Mouse (Mus musculus) cerebellum, adult 18-20 months (tissue): ENCODE results near the gene Gsk3a.

Experiments
- DNase-seq, 2 experiments: peaks; one replicate each; pipeline ENCODE4 v3.0.0; 2021

Gene Gsk3a

DNA sequence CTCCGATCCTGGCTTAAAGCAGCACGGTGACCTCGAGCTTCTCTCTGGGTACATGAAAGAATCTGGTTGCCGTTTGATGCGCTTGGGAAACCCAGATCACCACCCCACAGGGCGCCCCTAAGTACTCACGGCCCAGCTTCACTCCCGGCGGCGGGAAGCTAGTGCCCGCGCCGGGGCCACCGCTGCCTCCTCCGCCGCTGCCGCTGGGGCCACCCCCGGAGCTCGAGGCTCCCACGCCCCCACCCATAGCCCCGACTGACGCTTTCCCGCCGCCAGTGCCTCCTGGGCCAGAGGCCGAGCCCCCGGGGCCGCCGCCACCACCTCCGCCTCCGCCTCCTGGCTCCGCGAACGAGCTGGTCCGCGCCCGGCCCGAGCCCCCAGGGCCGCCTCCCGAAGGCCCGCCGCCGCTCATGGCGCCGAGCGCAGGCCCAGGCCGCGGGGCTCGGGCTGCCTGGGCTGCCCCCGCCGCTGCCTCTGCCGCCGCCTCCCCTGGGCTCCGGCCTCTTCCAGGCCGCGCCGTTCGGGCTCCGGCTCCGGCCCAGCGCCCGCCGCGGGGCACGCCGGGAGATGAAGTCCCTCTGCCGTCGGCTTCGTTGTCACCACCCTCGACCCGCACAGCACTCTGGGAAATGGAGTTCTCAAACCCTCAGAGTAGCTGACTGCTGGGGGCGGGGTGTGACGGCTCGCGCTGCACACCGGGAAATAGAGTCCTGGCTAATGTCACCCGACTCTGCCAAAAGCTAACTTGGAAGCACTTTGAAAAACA lies at the start of gene Gsk3a:
Gsk3a (minus strand) TSS at position 603 of the 766 bp plus-strand sequence.
- peak; percentile 98 to 100 for DNase-seq

DNA sequence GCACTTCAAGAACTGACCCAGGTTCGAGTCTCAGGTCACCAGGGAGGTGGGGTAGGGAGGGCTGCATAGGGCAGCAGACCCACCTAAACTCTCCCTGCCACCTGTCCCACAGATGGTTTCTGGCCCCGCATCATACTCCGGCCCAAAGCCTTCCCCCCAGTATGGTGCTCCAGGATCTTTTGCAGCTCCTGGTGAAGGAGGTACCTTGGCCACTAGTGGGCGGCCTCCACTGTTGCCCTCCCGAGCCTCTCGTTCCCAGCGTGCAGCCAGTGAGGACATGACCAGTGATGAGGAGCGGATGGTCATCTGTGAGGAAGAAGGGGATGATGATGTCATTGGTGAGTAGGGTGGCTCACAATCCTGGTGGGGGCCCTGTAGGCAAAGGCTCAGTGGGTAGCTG lies 49.3 kb upstream of the Gsk3a start:
- DNase-seq: no peak

DNA sequence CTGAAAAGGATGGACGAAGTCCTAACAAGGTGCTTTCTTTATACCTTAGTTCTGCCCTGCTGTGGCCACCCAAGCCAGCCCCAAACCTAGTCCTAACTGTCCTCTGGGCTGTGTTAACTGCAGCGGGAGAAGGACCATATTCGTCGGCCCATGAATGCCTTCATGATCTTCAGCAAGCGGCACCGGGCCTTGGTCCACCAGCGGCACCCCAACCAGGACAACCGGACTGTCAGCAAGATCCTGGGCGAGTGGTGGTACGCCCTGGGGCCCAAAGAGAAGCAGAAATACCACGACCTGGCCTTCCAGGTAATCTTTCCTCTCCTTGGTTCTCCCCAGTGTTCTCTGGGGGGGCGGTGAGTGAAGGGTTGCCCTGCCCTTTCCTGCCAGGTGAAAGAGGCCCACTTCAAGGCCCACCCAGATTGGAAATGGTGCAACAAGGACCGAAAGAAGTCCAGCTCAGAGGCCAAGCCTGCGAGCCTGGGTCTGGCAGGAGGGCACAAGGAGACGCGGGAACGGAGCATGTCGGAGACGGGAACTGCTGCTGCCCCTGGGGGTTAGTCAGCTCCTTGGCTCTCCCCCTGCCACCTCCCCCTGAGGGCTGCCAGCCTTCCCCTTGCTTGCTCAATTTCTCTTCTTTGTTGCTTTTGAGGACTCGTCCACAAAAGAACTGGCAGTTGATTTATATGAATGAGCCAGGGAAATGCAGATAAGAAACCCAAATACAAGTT lies 48.0 kb upstream of the Gsk3a start:
- DNase-seq: no peak

DNA sequence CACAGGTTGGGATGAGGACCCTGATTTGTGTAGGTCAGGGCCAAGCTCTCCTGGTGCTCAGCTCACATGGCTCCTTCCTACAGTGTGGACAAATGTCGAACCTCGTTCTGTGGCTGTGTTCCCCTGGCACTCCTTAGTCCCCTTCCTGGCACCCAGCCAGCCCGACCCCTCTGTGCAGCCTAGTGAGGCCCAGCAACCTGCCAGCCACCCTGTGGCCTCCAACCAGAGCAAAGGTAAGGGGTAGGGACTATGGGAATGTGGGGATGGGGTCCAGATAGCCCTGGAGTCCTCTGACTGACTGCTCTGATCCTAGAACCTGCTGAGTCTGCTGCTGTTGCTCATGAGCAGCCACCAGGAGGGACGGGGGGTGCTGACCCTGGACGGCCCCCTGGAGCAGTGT lies 47.1 kb upstream of the Gsk3a start:
- DNase-seq: peak in 1 of 2 experiments; percentile 39

DNA sequence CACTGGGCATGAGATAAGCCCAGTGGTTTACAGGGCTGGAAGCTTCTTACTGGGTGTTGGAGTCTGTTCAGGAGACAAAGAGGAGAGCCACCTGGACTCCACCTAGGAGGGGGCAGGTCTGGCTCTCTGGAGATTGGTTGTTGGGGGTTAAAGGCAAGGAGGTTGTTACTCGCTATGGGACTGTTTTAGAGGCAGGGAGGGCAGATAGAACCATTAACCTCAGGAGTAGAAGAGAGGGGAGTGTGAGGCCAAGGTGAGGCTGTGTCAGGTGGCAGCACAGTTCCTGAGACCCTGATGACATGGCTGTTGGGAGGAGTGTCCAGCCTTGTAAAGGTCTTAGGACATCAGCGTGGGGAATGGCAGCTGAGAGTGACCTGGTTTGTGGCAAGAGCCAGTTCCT lies 46.5 kb upstream of the Gsk3a start:
- peak in 1 of 2 experiments; percentile 26 for DNase-seq

DNA sequence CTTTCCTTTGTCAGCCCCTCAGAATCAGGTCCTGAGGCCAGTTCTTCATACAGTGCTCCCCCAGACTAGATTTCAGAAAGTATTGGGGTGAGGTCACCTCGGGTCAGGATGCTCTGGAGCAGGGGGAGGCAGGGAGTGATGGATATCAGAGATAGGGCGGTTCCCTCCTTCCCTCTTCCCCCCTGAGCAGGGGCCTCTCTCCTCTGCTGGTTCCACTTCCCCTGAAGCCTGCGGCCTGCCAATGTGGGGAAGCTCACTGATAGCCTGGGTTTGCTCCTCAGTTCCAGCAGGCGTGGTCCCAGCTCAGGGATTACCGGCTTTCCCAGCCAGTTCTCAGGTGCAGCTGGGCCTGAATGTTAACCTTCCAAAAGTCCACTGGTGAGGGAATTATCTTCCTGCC lies 46.0 kb upstream of the Gsk3a start:
- no peak for DNase-seq

DNA sequence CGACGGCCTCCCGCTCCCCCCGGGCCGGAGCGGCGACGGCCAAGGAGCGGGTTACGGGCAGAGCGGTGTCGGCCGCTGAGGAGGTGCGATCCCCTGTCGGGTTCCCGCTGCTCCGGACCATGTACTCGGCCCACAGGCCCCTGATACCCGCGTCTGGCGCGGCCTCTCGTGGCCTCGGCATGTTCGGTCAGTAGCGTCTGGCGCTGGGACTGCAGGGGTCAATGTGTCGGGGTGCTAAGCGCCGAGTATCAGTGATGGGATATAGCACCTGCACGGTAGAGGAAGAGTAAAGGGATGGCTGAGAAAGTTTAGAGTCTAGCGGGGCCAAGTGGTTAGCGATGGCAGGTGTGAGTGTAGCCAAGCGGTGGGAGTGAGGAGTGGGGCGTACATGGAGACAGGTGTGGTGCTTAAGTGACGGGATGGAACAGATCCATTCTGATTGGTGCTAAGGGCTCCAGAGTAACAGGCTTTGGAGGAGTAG lies 45.1 kb upstream of the Gsk3a start:
- DNase-seq: peak in 1 of 2 experiments; percentile 55

DNA sequence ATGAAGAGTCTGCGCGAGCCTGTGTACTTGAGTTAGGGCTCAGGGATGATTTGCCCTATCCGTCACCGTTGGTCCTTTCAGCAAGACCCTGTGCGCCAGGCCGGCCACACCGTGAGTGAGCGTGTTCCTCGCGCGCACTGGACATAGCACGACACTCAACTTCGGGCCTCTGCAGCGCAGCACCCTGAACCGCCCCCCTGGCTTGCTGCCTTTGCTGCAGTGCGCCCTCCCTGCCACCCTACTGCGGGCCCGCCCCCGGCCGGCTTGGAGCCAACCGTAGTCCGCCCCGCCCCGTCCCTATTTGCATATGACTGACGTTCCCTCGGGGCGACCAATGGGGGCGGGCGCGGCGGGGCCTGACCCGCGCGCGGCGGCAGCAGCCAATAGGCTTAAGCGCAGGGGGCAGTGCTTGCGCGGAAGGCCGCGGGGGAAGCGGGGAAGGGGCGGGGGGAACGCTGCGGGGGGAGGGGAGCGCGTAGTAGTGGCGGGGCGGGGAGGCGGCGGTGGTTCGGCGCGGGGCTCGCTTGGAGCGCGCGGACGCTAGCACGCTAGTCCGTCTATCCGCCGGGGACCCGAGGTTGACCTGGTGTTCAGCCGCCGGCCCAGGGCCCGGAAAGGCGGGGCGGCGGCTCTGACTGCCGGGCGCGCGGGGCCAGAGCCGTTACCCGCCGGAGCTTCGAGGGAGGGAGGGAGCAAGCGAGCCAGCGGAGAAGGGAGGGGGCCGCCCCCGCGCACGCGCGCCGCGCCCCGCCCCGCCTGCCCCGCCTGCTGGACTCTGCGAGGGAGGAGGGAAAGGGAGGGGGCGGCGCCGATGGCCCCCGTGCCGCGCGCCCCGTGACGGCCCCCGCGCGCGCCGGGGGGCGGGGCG lies 44.3 kb upstream of the Gsk3a start:
- DNase-seq: peak; percentile 95 to 97

DNA sequence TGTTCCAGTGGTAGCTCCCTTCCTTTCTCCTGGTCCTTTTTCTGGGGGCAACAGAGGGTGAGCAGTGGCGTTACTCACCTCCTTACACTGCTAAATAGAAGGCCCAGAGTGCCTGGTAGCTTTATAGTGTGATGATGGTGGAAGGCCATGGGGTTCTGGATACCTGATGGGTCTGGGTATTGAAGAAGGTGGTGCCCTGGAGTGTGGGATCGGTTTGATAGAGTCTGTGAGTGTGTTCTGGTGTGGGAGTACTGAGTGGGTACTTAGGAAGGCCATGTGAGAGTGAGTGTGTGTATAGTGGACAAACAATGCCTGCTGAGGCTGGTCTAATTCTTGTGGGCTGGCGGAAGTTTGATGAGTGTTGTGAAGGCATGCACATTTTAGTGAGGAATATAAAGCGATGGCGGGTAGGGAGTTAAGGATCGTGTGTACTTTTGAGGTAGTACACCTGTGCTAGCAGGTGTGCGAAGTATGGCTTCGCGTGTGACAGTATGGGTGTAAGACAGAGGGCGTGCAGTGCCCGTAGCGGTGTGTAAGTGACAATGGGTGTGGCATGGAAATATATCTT lies 43.6 kb upstream of the Gsk3a start:
- DNase-seq: no peak

DNA sequence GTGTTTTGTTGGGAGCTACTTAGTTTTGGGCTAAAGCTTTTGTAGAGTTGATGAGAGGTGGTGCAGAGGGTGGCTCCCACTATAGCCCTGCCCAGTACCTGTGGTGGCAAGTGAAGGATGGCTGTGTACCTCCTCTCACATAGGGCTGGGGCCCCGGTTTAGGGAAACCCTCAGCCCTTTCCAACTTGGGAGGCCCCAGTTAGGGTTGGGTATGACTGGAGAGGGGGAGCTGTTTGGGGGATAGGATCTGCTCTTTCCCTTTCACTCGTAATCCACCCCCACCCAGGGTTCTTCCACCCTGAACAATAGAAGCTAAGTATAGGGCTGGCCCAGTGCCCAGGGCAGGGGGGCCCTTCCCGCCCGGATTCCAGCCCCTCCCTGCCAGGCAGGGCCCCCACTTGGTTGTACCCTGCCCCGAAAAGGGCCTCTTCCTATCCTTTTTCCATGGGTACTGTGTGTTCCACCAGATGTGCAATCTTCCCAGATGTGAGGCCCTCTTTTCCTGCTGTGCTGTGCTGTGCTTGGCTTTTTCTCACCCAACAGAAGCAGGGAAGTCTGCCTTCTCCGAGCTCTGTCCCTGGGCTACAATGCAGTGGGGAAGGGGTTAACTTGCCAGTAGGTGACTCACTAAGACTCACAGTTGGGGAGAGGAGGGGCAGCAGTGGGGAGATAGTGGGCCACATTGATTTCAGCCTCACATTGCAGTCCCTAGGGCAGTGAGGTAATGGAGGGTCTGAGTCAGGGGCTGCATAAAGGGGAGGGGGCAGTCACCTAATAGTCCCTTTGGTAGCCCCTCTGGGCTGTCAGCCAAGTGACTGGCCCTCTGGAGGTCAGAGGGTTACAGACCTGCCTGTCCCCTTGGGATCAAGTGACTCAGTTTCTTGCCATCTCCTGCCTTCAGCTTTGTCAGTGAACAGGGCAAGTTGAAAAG lies 42.5 kb upstream of the Gsk3a start:
- peak; percentile 52 to 61 for DNase-seq

DNA sequence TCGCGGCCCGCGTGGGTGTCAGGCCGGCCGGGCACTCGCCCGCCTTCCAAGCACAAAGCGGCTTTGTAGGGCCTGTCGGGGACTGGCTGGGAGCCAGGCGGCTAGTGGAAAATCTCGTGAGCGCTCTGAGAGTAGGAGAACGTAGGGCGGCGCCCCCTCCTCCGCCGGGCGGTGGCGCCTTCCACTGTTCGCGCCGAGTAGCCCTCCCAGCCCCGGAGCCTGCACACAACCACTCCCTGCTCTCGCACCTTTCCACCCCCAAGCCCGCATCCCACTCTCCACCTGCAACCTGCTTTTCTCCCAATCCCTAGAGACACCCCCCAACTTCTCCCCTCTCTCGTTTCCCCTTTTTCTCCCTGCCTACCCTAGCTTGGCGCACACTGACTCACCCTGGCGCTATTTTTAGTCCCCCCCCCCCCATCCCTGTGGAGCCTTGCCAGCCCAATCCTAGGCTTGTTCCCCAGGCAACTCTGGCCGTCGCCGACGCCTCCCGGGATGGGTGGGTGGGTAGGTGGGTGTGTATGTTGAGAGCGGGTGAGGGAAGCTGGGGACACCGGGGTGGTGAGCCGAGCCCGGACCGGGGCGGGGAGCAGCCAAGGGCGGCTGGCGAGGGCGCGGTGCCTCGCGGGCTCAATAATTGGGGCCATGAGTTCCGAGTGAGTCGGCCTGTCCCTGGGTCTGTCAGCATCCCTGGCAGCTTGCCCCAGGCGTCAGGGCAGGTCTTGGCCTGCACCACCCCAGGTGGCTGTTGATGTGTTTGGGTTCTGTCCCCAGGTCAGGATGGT lies 41.6 kb upstream of the Gsk3a start:
- DNase-seq: peak; percentile 87 to 93

DNA sequence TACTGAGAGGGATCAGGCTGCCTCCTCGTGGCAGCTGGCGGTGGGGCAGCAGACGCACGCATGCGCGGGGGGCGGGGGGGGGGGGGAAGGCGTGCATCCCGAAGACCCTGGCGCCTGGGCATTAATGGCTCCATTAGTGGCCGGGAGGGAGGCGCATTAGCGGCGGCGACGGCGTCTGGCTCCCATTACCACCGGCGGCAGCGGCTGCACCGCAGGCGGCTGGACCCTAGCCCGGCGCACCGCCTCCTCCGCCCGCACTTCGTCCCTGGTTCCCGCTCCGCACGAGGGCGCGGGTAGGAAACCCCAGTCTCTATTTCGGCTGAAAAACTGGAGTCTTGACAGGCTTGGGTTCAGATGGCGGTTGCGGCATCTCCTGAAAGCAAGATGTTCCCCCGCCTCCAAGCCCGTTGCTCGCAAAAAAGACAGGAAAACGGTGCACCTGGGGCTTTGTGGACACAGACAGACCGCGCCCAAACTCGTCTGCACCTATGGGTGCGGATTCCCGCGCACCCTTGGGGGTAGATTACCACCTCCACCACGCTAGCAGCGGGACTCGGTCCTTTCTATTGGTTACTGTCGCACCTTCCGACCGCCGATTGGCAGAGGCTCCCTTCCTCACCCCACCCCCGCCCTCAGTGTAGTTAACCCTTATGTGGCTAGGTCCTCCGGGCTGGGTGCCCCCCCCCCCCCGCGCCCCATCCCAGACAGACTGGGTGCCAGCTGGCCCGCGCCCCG lies 40.9 kb upstream of the Gsk3a start:
- DNase-seq: peak; percentile 84

DNA sequence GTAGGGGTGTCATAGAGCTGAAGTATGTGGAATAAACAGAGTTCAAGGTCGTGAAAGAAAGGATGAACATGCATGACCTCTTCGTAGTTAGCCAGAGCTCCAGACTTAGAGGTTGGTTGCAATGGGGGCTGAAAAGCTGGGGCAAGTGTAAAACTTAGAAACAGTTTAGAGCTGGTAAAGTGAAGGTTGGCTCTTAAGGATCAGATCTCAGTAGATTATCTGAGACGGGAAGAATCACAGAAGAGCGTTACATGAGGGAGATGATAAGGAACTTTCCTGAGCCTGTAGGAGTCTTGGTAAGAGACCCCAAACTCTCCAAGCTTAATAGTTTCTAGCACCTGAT lies 40.3 kb upstream of the Gsk3a start:
- no peak for DNase-seq

DNA sequence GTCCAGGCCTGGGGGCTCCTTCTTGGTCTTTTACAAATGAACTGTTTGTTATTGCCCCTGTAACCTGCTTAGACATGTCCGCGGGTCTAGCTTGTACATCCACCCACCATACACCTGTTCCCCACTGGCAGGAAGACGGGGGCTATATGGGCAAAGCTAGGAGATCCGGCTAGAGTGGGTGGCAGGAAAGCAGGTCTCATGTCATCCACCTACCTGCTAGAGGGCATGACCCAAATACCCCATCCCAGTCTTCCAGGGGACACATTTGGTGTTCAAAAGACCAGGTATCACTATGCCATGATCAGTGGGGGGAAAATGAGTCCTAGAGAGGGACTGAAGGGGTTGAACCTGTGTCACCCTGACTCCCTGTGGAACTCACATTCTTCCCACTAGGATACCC lies 39.8 kb upstream of the Gsk3a start:
- DNase-seq: peak in 1 of 2 experiments; percentile 11

DNA sequence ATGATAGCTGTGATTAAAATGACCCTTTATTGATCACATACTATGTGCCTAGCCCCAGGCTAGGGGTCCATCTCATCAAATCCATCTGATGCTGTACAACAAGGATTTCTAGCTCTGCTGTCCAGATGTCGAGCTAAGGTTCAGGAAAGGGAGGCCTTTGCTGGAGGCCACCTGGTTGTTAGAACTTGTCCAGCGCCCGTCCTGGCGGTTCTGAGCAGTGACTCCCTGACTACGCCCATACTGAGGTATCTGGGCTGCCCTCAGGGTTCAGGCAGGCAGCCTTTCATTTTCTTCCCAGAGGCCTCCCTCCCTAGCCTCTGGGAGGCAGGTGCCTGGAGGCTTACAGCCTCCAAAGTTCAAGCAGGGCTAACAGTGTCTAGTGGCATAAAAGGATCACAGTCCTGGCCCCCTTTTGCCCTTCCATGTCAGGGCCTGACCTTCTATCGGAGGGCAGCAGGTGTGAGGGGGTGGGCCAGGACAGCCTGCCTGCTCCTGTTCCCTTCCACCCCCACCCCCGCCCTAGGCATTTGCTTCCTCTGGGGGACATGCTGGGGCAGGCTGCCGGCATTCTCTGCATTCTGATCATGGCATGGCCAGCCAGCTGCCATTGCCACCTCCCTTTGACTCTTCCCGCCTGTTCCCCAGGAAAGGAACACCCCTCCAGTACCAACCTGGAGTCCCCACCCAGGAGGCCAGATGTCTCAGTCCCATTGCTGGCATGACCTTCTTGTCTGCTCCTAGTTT lies 38.1 kb upstream of the Gsk3a start:
- DNase-seq: peak in 1 of 2 experiments; percentile 12

DNA sequence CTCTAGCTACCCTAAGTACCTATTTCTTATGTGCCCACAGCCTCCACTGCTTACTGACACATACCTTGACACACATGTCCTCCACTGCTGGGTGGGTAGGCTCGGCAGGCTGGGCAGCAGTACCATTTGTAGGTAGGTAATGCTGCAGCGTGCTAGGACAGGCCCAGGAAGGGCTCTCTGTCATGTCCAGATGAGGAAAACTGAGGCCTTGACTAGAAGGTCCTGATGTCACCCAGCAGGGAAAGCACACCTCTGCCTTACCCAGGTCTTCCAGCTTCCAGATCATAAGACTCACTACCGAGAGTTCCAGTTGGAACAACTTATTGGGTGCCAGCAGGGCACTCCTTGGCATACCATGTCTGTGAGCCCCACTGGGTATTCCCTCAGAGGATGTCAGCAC lies 37.3 kb upstream of the Gsk3a start:
- peak in 1 of 2 experiments; percentile 20 for DNase-seq

DNA sequence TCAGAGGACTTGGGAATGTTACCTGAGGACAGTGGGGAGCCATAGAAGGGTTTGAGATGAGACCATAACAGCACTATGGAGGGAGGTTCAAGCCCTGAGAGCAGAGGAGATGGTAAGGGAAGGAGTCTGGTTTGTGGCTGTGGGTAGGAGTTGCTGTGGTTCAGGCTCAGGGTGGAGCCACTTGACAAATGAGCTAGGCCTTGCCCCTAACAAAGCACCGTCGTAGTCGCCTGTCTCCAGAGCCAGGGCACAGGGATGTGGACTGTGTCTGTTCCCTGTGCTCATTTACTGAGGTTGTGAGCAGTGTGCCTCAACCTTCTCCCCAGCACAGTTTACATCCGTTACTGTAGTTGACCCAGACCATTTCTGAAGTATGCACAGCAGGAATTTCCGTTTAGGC lies 36.9 kb upstream of the Gsk3a start:
- peak in 1 of 2 experiments; percentile 10 for DNase-seq

DNA sequence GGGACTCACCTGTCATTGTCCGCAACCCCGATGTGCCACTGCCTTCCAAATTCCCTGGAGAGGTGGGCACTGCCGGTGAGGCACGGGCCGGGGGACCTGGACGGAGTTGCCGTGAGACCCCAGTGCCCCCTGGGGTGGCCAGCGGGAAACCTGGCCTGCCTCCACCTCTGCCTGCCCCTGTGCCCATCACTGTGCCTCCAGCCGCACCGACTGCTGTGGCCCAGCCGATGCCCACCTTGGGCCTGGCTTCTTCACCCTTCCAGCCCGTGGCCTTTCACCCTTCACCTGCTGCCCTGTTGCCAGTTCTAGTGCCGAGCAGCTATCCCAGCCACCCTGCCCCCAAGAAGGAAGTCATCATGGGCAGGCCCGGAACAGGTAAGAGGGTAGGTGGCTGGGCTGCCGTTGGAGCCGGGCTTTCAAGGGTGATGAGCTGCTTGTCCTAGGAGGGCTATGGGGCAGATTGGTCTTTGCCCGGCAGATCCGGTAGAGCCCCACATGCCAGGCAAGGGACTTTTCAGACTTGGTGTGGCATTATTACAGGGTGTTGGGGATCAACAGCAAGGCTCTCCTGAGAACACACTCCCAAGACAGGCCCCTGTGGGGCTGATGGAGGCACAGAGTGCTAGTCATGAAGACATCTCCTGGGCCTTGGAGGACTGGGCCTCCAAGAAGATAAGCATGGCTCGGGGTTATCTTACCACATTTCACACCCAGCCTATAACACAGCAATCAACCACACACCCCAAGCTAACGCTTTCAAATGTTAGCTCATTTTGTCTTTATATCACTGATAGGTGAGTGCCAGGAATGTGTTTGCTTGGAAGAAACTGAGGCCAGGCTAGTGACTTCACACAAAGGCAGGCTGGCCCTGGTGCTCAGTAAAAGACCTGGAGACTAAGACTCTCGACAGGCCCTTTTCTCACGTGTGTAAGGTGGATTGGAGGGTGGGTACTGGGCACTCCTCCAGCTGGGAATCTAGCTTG lies 35.9 kb upstream of the Gsk3a start:
- DNase-seq: peak; percentile 25 to 40
